Comparison of ENCODE assay signal across 22 mouse cellular contexts in the genomic region with DNA sequence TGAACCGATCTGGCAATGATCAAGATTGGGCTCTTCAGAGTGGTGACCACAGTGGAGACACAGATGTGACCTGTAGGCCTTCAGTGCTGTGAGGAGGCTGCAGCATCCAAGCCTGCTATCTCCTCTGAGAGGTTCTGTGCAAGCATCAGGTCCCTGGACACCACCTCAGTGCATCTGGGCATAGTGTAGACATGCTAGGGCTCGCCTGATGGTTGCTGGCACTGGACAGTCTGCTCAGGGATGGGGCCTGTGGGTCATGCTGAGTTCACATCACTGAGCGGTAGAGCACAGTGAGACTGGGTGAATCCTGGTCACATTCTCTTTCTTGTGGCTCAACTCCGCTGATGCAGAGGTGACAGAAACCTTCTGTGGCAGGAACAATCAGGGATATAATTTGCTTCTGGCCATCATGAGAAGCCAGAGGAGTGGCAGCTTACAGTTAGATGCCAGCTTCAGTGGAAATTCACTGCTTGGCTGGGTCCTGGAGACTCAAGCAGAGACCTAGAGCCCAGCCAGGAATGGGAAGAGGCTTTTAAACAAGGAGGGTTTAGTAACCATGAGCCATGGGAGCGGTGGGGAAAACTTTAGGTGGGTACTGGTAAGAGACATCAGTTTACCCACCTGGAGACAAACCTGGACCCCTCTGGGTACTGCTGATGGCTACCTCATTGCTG.
DNase-seq lines count a peak whose midpoint lies in the region; ATAC-seq and TF ChIP-seq lines count a peak whose summit lies in the region.
"Had no signal": no experiment of that assay in that cellular context is flagged by ENCODE, and none has a peak within 500 bp of the region (broad histone marks: within the 10 kb centered on the region; RNA-seq: fewer than 3 reads in every experiment).

No protein-coding gene starts in this region.

- intact Hi-C loops in left cerebral cortex, adult 2 months (cut with DNase I) = no loop called here

- H3K4me3 ChIP-seq in left cerebral cortex, adult 2 months = no peak overlapping the region
- H3K4me3 ChIP-seq: gastrocnemius, adult 2 months; heart, embryonic 10.5 days; kidney, embryonic 15.5 days; limb, embryonic 10.5 days; liver, embryonic 15.5 days; lung, embryonic 15.5 days had no signal

- H3K27ac ChIP-seq in left cerebral cortex, adult 2 months = peak overlapping the region; percentile 73
- H3K27ac ChIP-seq: gastrocnemius, adult 2 months; heart, embryonic 10.5 days; kidney, embryonic 15.5 days; limb, embryonic 10.5 days; liver, embryonic 15.5 days; lung, embryonic 15.5 days had no signal

- DNase-seq in cerebellum, postnatal 4 days (ENCODE audit: low spot score in 2 of 2) = no peak
- DNase-seq in left cerebral cortex, adult 2 months (ENCODE audit: extremely low spot score in 1 of 2, low spot score in 2 of 2) = no peak
- no peak for DNase-seq in left cerebral cortex, adult 8-10 months (ENCODE audit: low spot score in 2 of 2)
- peak; percentile 40 for DNase-seq in Muller cell, postnatal 12 days (ENCODE audit: inconsistent ontology term)
- peak; percentile 67 for DNase-seq in cerebellum, adult 9-11 months
- no peak for DNase-seq in right cerebral cortex, postnatal 10 days (ENCODE audit: low spot score in 2 of 2)
- DNase-seq in testis, postnatal 14 days (ENCODE audit: low spot score) = no peak
- DNase-seq: adrenal gland, postnatal 14 days; gastrocnemius, adult 2 months; heart, postnatal 4 days; kidney, postnatal 36 days; liver; lung, postnatal 36 days; right cerebral cortex, postnatal 4 days; thymus, postnatal 36 days had no signal

- TF ChIP-seq CTCF in left cerebral cortex, adult 2 months (IDR thresholded peaks at IDR 0.05) = no peak

- peak; percentile 17; the same call in 1 of the 2 replicates for ATAC-seq in cerebellum, adult (ENCODE audit: insufficient number of reproducible peaks, low FRiP score, low TSS enrichment)
- ATAC-seq: intestine, postnatal 0 days had no signal

Comparison
In these comparisons a context has a peak if more than half of its experiments do, and no peak if none do; other contexts are left out.
1. DNase-seq: peak in Muller cell, postnatal 12 days (single experiment) and cerebellum, adult 9-11 months (single experiment); none in cerebellum, postnatal 4 days (0 of 2), left cerebral cortex, adult 2 months (0 of 2), left cerebral cortex, adult 8-10 months (0 of 2), right cerebral cortex, postnatal 10 days (0 of 2) and testis, postnatal 14 days (single experiment).